Mouse (Mus musculus): ENCODE data around the gene Paqr9. TPM values are rescaled to one million over a fixed set of nuclear protein-coding genes. Genes with fewer than 3 reads are reported as not detected.

Gene Paqr9
- polyA plus RNA-seq, 1 experiment from 2014 or later, result 0.09 TPM

DNA sequence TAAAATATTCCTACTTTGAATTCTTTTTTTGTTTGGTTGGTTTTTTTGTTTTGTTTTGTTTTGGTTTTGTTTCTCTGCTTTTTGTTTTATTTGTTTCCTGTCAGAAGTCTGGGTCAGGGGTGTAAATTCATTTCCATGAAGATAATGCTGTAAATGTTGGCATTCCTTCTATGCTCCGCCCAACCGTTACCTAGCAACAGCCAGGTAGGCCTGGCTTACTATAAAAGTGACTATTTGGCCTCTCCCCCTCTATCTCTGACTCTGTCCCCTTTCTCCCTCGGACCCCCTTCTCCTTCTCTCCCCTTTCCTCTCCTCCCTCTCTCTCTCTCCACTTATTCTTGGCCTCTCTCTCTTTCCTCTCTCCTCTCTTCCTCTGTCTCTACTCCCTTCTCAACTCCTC, 56.5 kb downstream of the Paqr9 start:
- ATAC-seq (ENCODE audit: insufficient number of reproducible peaks, insufficient read depth, low FRiP score, low read depth), result no peak
- Histone ChIP-seq H3K4me1 (ENCODE audit: control insufficient read depth, insufficient read depth, low read length) (no peaks in the 10 kb centered on the region), H3K9ac (replicated peaks; ENCODE audit: low read depth, low read length) (no peak overlapping the region), H3K27ac (ENCODE audit: low read length) (no peak overlapping the region), H3K9me3 (ENCODE audit: control insufficient read depth, low read depth, low read length) (no peaks in the 10 kb centered on the region), H3K4me3 (ENCODE audit: low read depth, low read length) (no peak overlapping the region), H3K27me3 (ENCODE audit: control insufficient read depth, insufficient read depth, low read length) (no peaks in the 10 kb centered on the region), H3K4me2 (replicated peaks; ENCODE audit: low read depth, low read length) (no peak overlapping the region), H3K36me3 (ENCODE audit: control insufficient read depth, insufficient read depth, low read length) (no peaks in the 10 kb centered on the region)
- WGBS, result 61% methylated on average over 3 of the region's 3 CpGs

Other genes with a start within 250 kb of the Paqr9 start
- gene Chst2, start 152.9 kb upstream of the Paqr9 start, polyA plus RNA-seq (2014; fragmentation: Nextera tagmentation; extraction: Ambion mirVana), result 3.0 and 4.4 TPM in 2 replicates
- 137 and 141 TPM in 2 replicates for gene U2surp, start 47.7 kb upstream of the Paqr9 start, polyA plus RNA-seq (2014; fragmentation: Nextera tagmentation; extraction: Ambion mirVana)
- gene Pcolce2, start 77.9 kb downstream of the Paqr9 start, polyA plus RNA-seq (2014; fragmentation: Nextera tagmentation; extraction: Ambion mirVana), result 0.98 and 1.3 TPM in 2 replicates
- 3.4 and 4.0 TPM in 2 replicates for gene Trpc1, start 190.7 kb downstream of the Paqr9 start, polyA plus RNA-seq (2014; fragmentation: Nextera tagmentation; extraction: Ambion mirVana)

Measured in stomach, embryonic 14.5 days (tissue).